Mouse (Mus musculus) cerebellum, adult (tissue): Measurements from ENCODE around the gene Ube3c.
"Not testable (repeated sequence)": the region's sequence is repeated elsewhere in the genome, so short reads cannot be mapped to it uniquely, and the experiment has no call there.

Experiments used
- ATAC-seq: cut with Nextera tagmentation; 2 replicates; pipeline ENCODE4 v1.9.2; 2017; ENCODE audit warnings: mild to moderate bottlenecking, moderate library complexity, mixed read lengths; ENCODE audit not compliant: insufficient number of reproducible peaks, low FRiP score, low TSS enrichment

The Ube3c gene

DNA sequence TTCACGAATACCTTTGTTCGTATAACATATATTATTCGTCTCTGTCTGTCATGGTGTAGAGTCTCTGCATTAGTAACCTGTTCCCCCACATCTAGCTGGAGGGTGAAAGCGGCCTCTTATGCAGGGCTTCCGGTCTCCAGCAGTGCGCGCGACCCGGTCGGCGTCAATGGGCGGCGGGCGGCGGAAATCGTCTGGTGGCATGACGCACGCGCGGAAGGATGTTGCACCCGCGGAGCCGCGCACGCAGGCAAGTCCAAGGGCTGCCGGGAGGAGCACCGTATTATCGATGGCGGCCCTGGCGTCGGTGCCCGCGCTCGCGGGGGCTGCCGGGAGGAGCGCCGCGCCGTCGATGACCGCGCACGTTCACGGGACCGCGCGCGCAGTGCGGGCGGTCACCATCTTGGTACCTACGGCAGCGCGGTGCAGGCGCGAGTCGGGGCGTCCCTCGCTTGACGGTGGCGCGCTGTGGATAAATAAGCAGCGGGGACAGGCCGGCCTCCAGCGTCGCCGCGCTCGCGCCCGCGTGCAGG lies at the start of gene Ube3c:
Ube3c (plus strand) TSS at position 395 of the 530 bp plus-strand sequence.
- ATAC-seq = peak; percentile 96

DNA sequence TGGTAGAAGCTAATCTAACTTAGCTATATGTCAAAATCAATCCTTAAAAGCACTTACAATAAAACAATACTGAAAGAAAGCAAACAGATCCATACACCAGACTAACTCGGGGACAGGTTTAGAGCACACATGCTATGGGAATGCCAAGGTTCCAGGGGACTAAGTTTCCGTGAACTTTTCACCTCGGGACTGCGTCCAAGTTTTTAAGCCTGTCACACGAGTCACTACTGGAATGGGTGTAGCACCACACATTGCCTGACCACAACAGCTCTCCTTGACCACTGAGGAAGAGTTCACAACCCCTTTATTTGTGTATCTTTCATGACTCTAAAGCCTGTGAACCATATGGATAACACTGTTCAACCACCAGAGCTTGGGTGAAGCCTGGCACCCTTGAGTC lies 8.9 kb upstream of the Ube3c start:
- no peak for ATAC-seq

DNA sequence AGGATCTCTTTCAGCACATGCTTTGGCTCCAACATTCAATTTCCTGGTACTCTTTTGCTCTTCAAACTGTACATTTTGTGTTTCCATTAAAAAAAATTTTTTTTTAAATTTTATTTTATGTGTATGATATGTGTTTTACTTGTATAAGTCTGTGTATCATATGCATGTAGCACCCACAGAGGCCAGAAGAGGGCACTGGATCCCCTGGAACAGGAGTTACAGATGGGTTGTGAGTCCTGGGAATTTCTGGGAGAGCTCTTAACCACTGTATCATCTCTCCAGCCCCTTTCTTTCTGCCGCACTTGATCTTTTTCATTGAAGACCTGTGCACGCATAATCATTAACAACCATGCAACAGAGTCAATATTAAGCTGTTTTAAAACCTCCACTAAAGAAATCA lies 8.4 kb upstream of the Ube3c start:
- no peak for ATAC-seq

DNA sequence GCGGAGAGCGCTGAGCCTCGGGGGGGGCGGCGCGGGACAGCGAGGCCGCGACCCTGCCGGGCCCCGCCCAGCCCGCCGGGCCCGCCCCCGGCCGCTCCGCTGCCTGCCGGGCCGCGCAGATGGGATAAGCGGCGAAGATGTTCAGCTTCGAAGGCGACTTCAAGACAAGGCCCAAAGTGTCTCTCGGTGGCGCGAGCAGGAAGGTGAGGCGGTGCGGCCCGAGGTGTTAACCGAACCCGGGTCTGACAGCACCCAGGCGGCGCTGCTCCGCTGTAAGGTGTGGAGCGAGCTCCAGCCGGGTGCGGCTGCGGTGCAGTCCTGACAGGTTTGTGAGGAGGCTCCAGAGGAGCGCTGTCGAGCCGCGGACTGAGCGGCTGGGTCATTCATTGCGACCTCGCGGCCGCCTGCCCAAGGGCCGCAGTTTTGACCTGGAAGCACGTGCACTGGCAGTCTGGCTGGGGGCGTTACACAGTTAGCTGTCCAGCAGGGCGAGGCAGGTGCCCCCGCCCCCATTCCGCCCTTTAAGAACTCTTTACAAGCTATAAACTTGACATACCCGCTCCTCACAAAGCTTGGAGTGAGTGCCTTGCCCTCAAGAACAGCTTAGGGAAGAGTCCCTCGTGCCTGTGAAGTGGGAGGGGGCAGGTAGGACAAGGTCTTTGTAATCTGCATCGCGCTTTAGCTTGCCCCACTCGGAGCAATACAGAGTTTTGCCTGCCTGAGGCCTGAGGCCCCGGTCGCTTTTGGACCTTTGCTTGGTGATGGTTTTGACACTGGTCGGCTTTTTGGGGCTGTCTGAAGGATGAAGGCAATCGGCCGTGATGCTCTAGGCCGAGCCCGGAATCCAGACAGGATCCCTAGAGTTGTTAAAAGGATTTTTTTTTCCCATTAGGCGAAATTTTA lies 587 bp downstream of the Ube3c start:
- ATAC-seq = peak; percentile 57

DNA sequence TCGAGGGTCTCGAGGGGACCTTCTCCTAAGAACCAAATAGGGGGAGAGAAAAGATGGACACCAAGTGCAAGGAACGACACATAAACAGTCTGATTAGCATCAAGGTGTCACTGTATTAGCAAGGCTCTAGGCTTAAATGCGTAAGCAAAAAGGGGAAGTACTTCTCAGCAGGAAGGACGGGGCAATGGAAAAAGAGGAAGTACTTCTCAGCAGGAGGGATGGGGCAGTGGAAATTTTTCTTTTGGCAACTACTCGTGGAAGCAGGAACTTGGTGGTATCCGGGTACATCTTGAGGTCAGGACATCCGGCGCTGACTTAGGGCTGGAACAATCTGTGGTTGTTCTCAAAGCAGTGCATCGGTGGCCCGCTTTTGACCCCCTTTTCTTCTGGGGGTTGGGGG lies 5.2 kb downstream of the Ube3c start:
- ATAC-seq = not testable (repeated sequence)

DNA sequence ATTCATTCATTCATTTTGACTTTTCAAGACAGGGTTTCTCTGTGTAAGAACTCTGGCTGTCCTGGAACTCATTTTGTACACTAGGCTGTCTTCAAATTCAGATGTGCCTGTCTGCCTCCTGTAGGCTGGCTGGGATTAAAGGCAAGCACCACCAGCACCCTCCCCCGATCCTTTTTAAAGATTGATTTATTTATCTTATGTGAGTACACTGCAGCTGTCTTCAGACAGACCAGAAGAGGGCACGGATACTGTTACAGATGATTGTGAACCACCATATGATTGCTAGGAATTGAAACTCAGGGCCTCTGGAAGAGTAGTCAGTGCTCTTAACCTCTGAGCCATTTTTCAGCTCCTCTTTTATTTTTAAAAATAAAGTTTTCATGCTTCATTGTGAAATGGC lies 6.0 kb downstream of the Ube3c start:
- no peak for ATAC-seq

DNA sequence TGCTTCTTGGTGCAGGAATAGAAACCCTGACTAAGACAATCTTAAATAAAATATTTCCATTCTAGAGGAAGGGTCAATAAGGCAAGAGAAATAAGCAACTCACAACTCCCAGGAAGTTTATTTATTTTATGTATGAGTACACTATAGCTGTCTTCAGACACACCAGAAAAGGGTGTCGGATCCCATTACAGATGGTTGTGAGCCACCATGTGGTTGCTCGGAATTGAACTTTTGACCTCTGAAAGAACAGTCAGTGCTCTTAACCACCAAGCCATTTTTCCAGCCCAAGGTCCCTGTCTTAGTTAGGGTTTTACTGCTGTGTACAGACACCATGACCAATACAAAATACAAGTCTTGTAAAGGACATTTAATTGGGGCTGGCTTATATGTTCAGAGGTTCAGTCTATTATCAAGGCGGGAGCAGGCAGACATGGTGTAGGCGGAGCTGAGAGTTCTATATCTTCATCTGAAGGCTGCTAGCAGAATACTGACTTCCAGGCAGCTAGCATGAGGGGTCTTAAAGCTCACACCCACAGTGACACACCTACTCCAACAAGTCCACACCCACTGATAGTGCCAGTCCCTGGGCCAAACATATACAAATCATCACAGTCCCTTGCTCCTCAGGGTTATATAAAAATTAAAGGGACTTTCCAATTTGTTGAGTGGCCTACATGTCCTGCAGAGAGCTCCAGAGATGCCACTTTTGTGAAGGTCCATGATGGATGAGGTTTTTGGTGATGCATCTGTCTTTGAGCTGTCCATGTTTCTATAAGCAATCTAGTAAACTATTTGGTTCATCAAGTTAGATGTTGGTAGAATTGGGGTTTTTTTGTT lies 9.0 kb downstream of the Ube3c start:
- ATAC-seq = no peak

DNA sequence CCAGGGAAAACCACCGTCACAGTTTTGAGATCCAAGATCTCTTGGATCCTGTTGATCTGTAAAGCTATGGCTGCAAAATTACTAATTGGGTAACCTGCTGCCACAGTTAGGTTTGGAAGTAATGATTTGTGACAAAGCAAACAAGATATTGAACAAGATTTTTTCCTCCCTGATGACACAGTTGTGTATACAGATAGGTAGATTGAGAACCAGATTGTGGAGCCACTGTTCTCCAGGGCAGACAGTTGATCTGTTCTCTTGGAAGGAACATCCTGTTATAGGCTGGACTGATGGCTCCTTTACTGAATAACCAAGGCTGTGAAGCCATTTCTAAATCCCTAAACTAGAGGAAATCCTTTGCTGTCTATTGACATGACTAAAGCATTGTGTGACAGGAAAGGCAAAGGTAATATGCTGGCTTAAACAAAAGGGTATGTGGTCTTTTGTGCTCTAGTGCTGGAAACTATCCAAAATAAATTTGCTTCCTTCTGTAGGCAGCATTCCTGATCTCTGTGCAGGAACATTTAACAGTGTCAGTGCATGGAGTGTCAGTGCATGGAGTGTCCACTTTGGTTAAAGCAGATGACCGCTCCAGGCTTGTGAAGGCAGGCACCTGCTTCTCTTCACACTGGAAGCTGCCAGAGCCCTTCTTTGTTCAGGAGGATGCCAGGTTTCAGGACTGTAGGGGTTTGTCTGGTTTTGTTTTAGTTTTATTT lies 15.0 kb downstream of the Ube3c start:
- peak; percentile 45; the same call in 1 of the 2 replicates for ATAC-seq

DNA sequence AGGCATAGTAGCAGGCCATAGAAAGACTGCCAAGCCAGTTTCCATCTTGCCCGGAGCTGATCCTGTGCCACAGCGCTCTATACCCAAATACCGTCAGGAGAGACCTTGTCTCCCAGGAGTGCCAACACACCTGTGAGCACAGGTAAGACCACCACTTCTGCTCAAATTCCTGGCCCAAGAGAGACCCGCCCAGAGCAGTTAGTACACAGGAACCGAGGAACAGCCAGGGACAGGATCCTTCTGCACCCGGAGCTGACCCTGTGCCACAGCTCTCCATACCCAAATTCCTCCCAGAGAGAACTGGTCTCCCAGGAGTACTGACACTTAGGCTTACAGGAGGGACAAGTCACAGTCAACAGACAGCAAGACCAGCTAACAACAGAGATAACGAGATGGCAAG lies 23.1 kb downstream of the Ube3c start:
- not testable (repeated sequence) for ATAC-seq

DNA sequence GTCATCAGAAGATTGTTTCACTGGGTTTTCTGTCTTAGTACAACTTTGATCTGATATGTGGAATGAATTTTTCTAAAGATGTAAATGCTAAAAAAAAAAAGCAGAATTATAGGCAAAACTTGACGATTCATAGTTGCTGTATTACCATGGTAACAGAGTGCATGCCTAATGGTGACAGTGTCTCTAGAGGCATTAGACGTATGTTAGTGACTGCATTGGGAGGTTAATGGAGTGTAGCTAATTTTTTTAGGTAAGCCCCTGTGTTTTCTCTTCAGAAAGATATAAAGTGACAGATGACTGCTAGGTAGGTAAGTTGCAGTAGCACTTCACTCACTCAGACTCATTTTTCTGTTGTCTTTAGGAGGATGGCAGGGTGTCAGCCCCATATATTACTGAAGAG lies 37.5 kb downstream of the Ube3c start:
- ATAC-seq = no peak

DNA sequence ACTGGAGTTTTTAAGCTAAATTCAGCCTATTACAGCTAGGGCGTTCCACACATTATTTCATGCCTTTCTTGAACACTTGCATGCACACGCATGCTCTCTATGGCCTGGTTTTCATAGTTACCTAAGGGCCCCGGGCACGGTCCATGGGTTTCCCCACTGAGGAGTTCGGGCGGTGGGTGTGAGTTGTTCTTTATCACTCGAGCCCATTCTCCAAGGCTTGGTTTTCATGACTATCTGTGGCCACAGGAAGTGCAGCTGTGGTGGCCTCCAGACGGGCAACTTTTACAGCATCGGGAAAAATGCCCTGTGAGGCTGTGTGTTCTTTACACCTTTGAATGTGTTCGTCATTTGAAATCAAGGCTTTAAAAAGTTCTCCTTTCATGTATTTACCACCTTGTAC lies 56.6 kb downstream of the Ube3c start:
- no peak for ATAC-seq

DNA sequence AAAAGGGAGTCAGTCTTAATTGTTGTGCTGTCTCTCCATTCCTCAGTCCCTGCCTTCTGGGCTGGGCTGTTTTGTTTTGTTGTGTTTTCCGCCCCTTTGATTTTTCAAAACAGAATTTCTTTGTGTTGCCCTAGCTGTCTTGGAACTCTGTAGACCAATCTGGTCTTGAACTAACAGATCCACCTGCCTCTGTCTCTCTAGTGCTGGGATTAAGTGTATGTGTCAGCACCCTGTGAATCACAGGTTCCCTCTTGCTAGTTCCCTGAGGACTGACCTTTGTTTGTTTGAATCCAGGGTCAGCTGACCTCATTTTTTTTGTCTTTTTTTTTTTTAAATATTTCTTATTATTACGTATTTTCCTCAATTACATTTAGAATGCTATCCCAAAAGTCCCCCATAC lies 60.9 kb downstream of the Ube3c start:
- ATAC-seq = no peak

DNA sequence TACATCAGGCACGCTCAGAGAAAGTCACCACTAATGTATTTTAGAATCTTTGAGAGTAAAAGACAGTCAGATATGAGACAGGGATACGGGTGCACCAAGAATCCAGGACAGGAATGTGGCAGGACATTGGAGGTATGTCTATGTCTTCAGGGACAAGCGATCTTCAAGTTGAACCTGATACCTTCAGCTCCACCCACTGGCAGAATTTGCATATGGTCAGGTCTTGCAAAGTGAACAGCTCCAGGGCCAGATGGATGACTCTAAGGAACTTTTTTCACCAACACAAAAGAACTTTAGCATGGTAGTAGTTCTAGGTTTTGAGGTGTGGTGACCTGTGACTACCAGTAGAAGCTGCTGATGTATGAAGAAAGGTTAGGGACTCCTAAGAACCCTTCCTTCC lies 62.7 kb downstream of the Ube3c start:
- ATAC-seq = no peak

DNA sequence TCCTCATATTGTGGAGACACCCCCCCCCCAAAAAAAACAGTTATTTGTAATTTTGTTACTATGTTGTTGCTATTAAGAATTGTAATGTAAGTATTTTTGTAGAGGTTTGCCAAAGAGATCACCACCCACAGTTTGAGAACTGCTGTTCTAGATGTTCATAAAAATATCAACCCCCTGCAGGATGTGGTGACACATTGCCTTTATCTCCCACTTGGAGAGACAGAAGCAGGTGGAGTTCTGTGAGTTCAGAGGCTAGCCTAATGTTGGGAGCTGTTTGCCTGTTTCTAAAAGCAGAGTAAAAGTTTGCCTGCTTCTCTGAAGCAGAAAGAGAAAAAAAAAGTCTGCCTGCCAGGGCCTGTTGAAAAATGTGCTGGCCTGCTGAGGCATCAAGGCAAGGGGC lies 67.3 kb downstream of the Ube3c start:
- ATAC-seq = no peak

DNA sequence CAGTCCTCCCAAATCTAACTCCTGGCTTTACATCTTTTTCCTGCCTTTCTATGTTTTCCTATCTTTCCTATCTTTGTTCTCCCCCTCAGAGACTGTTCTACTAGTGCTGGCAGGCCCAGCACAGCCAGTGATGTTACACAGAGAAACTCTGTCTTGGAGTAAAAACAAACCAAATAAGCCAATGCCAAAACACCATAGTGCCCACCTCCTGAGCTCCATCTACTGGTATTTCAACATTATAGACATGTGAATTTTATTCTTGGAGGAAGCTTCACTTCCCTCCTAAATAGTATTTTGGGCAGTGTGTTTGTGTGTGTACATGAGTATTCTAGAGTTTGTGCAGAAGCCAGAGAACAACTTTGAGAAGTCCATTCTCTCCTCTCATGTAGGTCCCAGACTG lies 67.8 kb downstream of the Ube3c start:
- no peak for ATAC-seq

DNA sequence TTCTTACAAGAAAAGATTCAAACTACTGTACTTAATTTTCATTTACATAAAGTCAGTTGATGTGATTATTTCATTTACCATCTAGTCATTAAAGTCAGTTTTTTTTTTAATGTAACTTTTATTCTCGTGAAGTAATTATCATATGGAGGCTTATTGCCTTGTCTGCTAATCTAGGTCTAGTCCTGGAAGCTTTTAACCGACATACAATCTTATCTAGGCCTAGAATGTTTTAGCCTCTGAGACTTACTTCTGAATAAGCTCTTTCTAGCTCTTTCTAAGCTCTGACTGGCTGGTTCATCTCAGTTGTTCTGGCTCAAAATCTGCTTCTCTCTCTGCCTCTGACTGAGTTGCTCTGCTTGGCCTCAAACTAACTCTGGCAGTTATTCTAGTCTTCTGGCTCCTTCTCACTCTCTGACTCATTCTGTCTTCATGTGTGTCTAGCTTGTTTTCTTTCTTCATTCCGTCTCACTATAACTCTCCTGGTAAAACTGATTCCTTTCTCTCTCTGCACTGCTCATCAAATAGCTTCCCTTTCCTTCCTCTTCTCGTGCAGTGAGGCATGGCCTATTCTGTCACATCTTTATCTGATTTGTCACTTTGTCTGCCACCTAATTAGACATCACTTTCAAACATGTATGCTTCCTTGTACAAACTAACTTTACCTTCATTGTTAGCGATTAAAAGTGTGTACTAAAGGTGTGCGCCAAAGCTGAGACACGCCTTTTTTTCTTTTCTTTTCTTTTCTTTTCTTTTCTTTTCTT lies 72.3 kb downstream of the Ube3c start:
- ATAC-seq = no peak

DNA sequence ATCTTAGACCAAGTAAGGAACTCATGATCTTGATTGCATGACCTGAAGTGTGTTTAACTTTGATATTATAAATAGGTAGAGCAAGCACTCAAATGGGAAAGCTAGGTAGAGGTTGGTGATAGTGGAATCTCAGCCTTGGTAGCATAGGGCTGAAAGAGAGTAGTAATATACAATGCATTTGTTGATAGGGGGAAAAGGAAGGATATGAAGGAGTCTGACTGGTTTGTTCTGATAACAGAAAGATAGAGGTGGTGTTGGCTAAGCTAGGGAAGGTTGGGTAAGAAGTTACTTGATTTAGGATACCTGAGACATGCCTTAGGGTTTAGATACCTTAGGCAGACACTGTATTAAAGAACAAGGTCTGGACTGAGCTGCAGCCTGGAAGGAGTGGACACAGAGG lies 82.7 kb downstream of the Ube3c start:
- no peak for ATAC-seq

DNA sequence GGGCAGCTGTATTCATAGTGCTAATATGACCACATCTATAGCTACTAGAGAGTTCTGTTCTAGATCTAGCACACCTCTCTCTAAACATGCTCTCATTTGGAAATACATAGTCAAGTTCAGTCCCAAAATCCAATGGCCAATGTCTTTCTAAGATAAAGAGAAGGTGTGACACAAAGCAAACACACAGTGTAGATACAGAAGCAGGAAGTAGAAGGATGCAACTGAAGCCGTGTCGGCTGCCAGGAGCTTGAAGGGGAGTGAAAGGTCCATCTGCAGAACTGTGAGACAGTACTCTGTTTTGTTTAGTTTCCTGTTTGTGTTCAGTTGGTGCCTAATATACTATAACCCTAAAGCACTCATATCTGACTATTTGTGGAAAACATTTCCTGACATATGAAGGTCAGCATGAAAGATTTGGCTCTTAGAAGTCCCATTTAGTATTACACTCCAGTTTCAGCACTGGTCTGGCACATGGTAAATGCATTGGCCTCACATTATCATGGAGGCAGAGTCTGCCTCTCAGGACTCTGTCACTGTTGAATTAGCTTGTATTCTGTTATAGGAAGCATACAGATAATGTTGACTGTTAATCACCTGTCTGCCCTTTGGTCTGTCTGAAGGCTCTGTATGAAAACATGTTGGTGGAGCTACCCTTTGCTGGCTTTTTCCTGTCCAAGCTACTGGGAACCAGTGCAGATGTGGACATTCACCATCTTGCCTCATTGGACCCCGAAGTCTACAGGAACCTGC lies 88.7 kb downstream of the Ube3c start:
- ATAC-seq = no peak

DNA sequence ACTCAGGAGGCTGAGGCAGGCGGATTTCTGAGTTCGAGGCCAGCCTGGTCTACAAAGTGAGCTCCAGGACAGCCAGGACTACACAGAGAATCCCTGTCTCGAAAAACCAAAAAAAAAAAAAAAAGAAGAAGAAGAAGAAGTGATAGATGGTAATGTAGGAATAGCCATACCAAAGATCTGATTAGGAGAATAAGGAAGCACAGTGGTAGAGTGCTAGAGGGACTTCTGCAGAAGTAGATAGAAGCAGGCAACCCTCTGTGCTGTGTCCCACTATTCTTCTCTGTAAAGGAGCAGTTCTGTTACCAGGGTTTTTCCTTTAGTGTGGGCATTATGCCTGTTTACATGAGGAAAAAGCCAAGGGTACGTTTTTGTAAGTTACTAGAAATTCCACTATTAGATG lies 92.2 kb downstream of the Ube3c start:
- not testable (repeated sequence) for ATAC-seq
